Comparison of ENCODE assay signal across 24 mouse cellular contexts in the genomic region with DNA sequence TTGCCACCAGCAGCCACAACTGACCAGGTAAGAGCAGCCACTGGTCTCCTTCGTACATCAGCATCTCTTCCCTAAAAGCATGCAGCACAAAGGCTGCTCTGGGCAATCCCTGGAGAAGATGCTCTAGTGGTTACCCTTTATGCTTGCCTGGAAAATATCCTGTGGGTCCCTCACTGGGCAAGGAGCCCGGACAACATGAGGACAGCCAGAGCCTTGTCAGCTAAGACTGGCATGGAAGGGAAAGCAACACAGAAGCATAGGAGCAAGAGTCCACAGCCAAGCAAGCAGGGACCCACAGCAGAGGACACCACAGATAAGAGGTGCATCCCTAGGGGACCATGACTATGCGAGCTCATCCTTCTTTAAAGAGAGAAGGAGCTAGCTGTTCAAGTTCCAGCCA. TPM values are rescaled to one million over a fixed set of nuclear protein-coding genes. Genes with fewer than 3 reads are reported as not detected.
DNase-seq lines count a peak whose midpoint lies in the region; ATAC-seq and TF ChIP-seq lines count a peak whose summit lies in the region.
"Had no signal": no experiment of that assay in that cellular context is flagged by ENCODE, and none has a peak within 500 bp of the region (broad histone marks: within the 10 kb centered on the region; RNA-seq: fewer than 3 reads in every experiment).

No protein-coding gene starts in this region.

- no peaks in the 10 kb centered on the region for H3K27me3 ChIP-seq in erythroblast, embryonic 14.5 days (ENCODE audit: control insufficient read depth)
- H3K27me3 ChIP-seq in liver, postnatal 0 days (ENCODE audit: insufficient read depth, low read length), result no peaks in the 10 kb centered on the region
- H3K27me3 ChIP-seq in intestine, embryonic 16.5 days (replicated peaks; ENCODE audit: control insufficient read depth, insufficient read depth, low read length), result no peaks in the 10 kb centered on the region
- H3K27me3 ChIP-seq: forebrain, embryonic 13.5 days; limb, embryonic 15.5 days had no signal

- ATAC-seq in erythroblast, adult 5-6 weeks (replicated peaks; ENCODE audit: low FRiP score, poor library complexity, severe bottlenecking), result no peak
- ATAC-seq in liver, postnatal 0 days, result no peak
- no peak for ATAC-seq in intestine, embryonic 16.5 days
- ATAC-seq: forebrain, embryonic 13.5 days; hindbrain, postnatal 0 days; lung, postnatal 0 days had no signal

- H3K27ac ChIP-seq in left cerebral cortex, adult 2 months, result peak overlapping the region; percentile 44; the same call in 1 of the 2 replicates
- peak overlapping the region; percentile 65; the same call in 1 of the 2 replicates for H3K27ac ChIP-seq in brown adipose tissue, adult 24 weeks (replicated peaks; ENCODE audit: low read depth, low read length)
- H3K27ac ChIP-seq in liver, postnatal 0 days (ENCODE audit: low read depth), result peak overlapping the region; percentile 94; the same call in 1 of the 2 replicates
- no peak overlapping the region for H3K27ac ChIP-seq in intestine, embryonic 16.5 days (ENCODE audit: low read length)
- H3K27ac ChIP-seq: embryonic facial prominence, embryonic 10.5 days; forebrain, embryonic 13.5 days; hindbrain, postnatal 0 days; kidney, postnatal 0 days; limb, embryonic 15.5 days had no signal

- peaks cover 91% of the 10 kb centered on the region for H3K4me1 ChIP-seq in erythroblast, embryonic 14.5 days (ENCODE audit: control insufficient read depth)
- H3K4me1 ChIP-seq in brown adipose tissue, adult 24 weeks (ENCODE audit: control insufficient read depth, insufficient read depth, insufficient read length, low read length), result peaks cover 27% of the 10 kb centered on the region
- H3K4me1 ChIP-seq in liver, postnatal 0 days (ENCODE audit: insufficient read depth), result peaks cover 46% of the 10 kb centered on the region
- no peaks in the 10 kb centered on the region for H3K4me1 ChIP-seq in intestine, embryonic 16.5 days (ENCODE audit: control insufficient read depth, insufficient read depth, low read length)
- H3K4me1 ChIP-seq: embryonic facial prominence, embryonic 10.5 days; forebrain, embryonic 13.5 days; limb, embryonic 15.5 days had no signal

- TF ChIP-seq EP300 in liver, postnatal 0 days (IDR thresholded peaks at IDR 0.05; ENCODE audit: low read depth), result no peak

- intact Hi-C loops in left cerebral cortex, adult 2 months (cut with DNase I), result loop anchor here (2.0 kb wide), 2 partner anchors 33 to 147 kb away; a partner anchor contains a TSS
- intact Hi-C loops in left cerebral cortex, postnatal 10 days (cut with DNase I), result no loop called here

- no peak overlapping the region for H3K4me2 ChIP-seq in liver, postnatal 0 days (ENCODE audit: low read depth, low read length)
- H3K4me2 ChIP-seq in intestine, embryonic 16.5 days (ENCODE audit: low read depth, low read length), result no peak overlapping the region
- H3K4me2 ChIP-seq: forebrain, embryonic 13.5 days; limb, embryonic 15.5 days had no signal

- DNase-seq in left cerebral cortex, adult 2 months (ENCODE audit: extremely low spot score in 1 of 2, low spot score in 2 of 2), result no peak
- DNase-seq in left cerebral cortex, postnatal 10 days (ENCODE audit: extremely low spot score in 1 of 2, low spot score in 2 of 2), result no peak
- no peak for DNase-seq in liver, postnatal 0 days
- DNase-seq: adrenal gland, adult 8-10 months; B cell, adult 2 months; gastrocnemius, postnatal 25 days; kidney, adult 11 months; midbrain, embryonic 14.5 days; thymus, postnatal 36 days had no signal

- WGBS in liver, postnatal 0 days (ENCODE audit: insufficient replicate concordance), result 89% methylated on average over 3 of the region's 3 CpGs
- WGBS in intestine, embryonic 16.5 days, result 89% methylated on average over 3 of the region's 3 CpGs

- TF ChIP-seq CTCF in left cerebral cortex, adult 2 months (IDR thresholded peaks at IDR 0.05), result no peak
- no peak for TF ChIP-seq CTCF in liver, postnatal 0 days (IDR thresholded peaks at IDR 0.05; ENCODE audit: low read depth)

- peaks cover 97% of the 10 kb centered on the region for H3K36me3 ChIP-seq in erythroblast, embryonic 14.5 days (ENCODE audit: control insufficient read depth)
- peaks cover 59% of the 10 kb centered on the region for H3K36me3 ChIP-seq in liver, postnatal 0 days (replicated peaks; ENCODE audit: insufficient read depth, low read length)
- peaks cover 4% of the 10 kb centered on the region; the same call in 1 of the 2 replicates for H3K36me3 ChIP-seq in intestine, embryonic 16.5 days (ENCODE audit: control insufficient read depth, insufficient read depth, low read length)

- no peak overlapping the region for H3K9ac ChIP-seq in liver, postnatal 0 days (replicated peaks)
- H3K9ac ChIP-seq in intestine, embryonic 16.5 days (ENCODE audit: low read depth, low read length), result no peak overlapping the region
- H3K9ac ChIP-seq: forebrain, embryonic 13.5 days; limb, embryonic 15.5 days had no signal

- H3K9me3 ChIP-seq in erythroblast, embryonic 14.5 days (ENCODE audit: control insufficient read depth, low read length), result no peaks in the 10 kb centered on the region
- H3K9me3 ChIP-seq in liver, postnatal 0 days (ENCODE audit: low read length), result no peaks in the 10 kb centered on the region
- no peaks in the 10 kb centered on the region for H3K9me3 ChIP-seq in intestine, embryonic 16.5 days (ENCODE audit: control insufficient read depth, low read length)
- H3K9me3 ChIP-seq: embryonic facial prominence, embryonic 10.5 days; forebrain, embryonic 13.5 days; limb, embryonic 15.5 days had no signal

- peak overlapping the region; percentile 11 for H3K4me3 ChIP-seq in erythroblast, embryonic 14.5 days (replicated peaks)
- H3K4me3 ChIP-seq in left cerebral cortex, adult 2 months, result no peak overlapping the region
- H3K4me3 ChIP-seq in brown adipose tissue, adult 24 weeks (ENCODE audit: insufficient read depth, low read depth, low read length), result no peak overlapping the region
- no peak overlapping the region for H3K4me3 ChIP-seq in liver, postnatal 0 days (ENCODE audit: low read depth, low read length)
- H3K4me3 ChIP-seq in intestine, embryonic 16.5 days (ENCODE audit: low read length), result no peak overlapping the region
- H3K4me3 ChIP-seq: embryonic facial prominence, embryonic 10.5 days; forebrain, embryonic 13.5 days; limb, embryonic 15.5 days; myocyte had no signal

RNA-seq across cellular contexts. Expression of a gene that starts 12.9 kb away (rescaled TPM):
- 0.02 TPM in 1 of 2 replicates, not detected in the other for polyA plus RNA-seq in erythroblast, embryonic 14.5 days (2012)
- 0.42 TPM in 1 of 2 replicates, not detected in the other for total RNA-seq in erythroblast, adult 5-6 weeks (2015; ENCODE audit: low replicate concordance)
- 0.56 TPM in 1 of 2 replicates, not detected in the other for total RNA-seq in erythroblast, adult 5-6 weeks (2017; ENCODE audit: low replicate concordance)
- total RNA-seq in left cerebral cortex, adult 2 months (2021), result 1 to 10 TPM; 2.9 TPM
- under 1 TPM; 0.69 to 0.79 TPM for total RNA-seq in left cerebral cortex, postnatal 10 days (2021)
- 61.6 and 107 TPM in 2 replicates for polyA plus RNA-seq in brown adipose tissue, adult 24 weeks (2012; ENCODE audit: insufficient read depth, insufficient read length, missing spikeins)
- 0.08 and 0.21 TPM in 2 replicates for polyA plus RNA-seq in liver, postnatal 0 days (2015; fragmentation: Nextera tagmentation; extraction: Ambion mirVana)
- polyA plus RNA-seq in intestine, embryonic 16.5 days (2015; fragmentation: Nextera tagmentation; extraction: Ambion mirVana), result not detected in 2 replicates
- total RNA-seq: common myeloid progenitor, adult 5-6 weeks; megakaryocyte progenitor cell, adult 5-6 weeks had no signal
- polyA plus RNA-seq: forebrain, embryonic 13.5 days; midbrain, embryonic 14.5 days; neural tube, embryonic 14.5 days had no signal

RNA-seq across cellular contexts. Expression of a gene that starts 33.3 kb away (rescaled TPM):
- polyA plus RNA-seq in erythroblast, embryonic 14.5 days (2012), result 595 and 629 TPM in 2 replicates
- total RNA-seq in erythroblast, adult 5-6 weeks (2015; ENCODE audit: low replicate concordance), result 1,034 and 1,242 TPM in 2 replicates
- 1,143 and 1,228 TPM in 2 replicates for total RNA-seq in erythroblast, adult 5-6 weeks (2017; ENCODE audit: low replicate concordance)
- 10 to 100 TPM; 69.0 to 79.3 TPM for total RNA-seq in left cerebral cortex, adult 2 months (2021)
- total RNA-seq in left cerebral cortex, postnatal 10 days (2021), result 10 to 100 TPM; 57.7 to 80.5 TPM
- 54.8 and 55.8 TPM in 2 replicates for polyA plus RNA-seq in brown adipose tissue, adult 24 weeks (2012; ENCODE audit: insufficient read depth, insufficient read length, missing spikeins)
- polyA plus RNA-seq in liver, postnatal 0 days (2015; fragmentation: Nextera tagmentation; extraction: Ambion mirVana), result 530 and 545 TPM in 2 replicates
- polyA plus RNA-seq in intestine, embryonic 16.5 days (2015; fragmentation: Nextera tagmentation; extraction: Ambion mirVana), result 368 and 382 TPM in 2 replicates

RNA-seq across cellular contexts. Expression of a gene that starts 54.9 kb away (rescaled TPM):
- not detected in 2 replicates for polyA plus RNA-seq in erythroblast, embryonic 14.5 days (2012)
- 1.5 TPM in 1 of 2 replicates, not detected in the other for total RNA-seq in erythroblast, adult 5-6 weeks (2015; ENCODE audit: low replicate concordance)
- 2.6 and 9.2 TPM in 2 replicates for total RNA-seq in erythroblast, adult 5-6 weeks (2017; ENCODE audit: low replicate concordance)
- total RNA-seq in left cerebral cortex, adult 2 months (2021), result under 1 TPM; 0.28 to 0.50 TPM
- under 1 TPM; 0.47 to 0.54 TPM for total RNA-seq in left cerebral cortex, postnatal 10 days (2021)
- 2.6 and 2.7 TPM in 2 replicates for polyA plus RNA-seq in brown adipose tissue, adult 24 weeks (2012; ENCODE audit: insufficient read depth, insufficient read length, missing spikeins)
- polyA plus RNA-seq in liver, postnatal 0 days (2015; fragmentation: Nextera tagmentation; extraction: Ambion mirVana), result 1.0 and 1.8 TPM in 2 replicates
- polyA plus RNA-seq in intestine, embryonic 16.5 days (2015; fragmentation: Nextera tagmentation; extraction: Ambion mirVana), result 0.48 and 0.50 TPM in 2 replicates
- total RNA-seq: gastrocnemius, postnatal 25 days; heart, postnatal 25 days; megakaryocyte progenitor cell, adult 5-6 weeks had no signal

Comparison
In these comparisons a context has a peak if more than half of its experiments do, and no peak if none do; other contexts are left out.
1. RNA of a gene that starts 12.9 kb away (polyA plus RNA-seq): 61.6 to 107 TPM in brown adipose tissue, adult 24 weeks; 0.08 to 0.21 TPM in liver, postnatal 0 days, 0.02 TPM in erythroblast, embryonic 14.5 days and not detected in intestine, embryonic 16.5 days; every median in the first group is over 10 times any median in the second.